In genomic region chr1:39701274-39701602, GRCm38 (mm10) we compare ENCODE assay signal across 11 mouse cellular contexts. TPM values are rescaled to one million over a fixed set of nuclear protein-coding genes. Genes with fewer than 3 reads are reported as not detected.
DNase-seq lines count a peak whose midpoint lies in the region; ATAC-seq lines count a peak whose summit lies in the region.
"Had no signal": no experiment of that assay in that cellular context is flagged by ENCODE, and none has a peak within 500 bp of the region (broad histone marks: within the 10 kb centered on the region; RNA-seq: fewer than 3 reads in every experiment).

No protein-coding gene starts in this region.

- peak overlapping the region; percentile 80 for H3K27ac ChIP-seq in kidney, embryonic 15.5 days
- H3K27ac ChIP-seq in embryonic facial prominence, embryonic 13.5 days, result peak overlapping the region; percentile 80
- peak overlapping the region; percentile 87 for H3K27ac ChIP-seq in limb, embryonic 10.5 days

- no peaks in the 10 kb centered on the region for H3K36me3 ChIP-seq in kidney, embryonic 15.5 days
- H3K36me3 ChIP-seq in embryonic facial prominence, embryonic 13.5 days, result no peaks in the 10 kb centered on the region
- H3K36me3 ChIP-seq in limb, embryonic 10.5 days, result no peaks in the 10 kb centered on the region
- H3K36me3 ChIP-seq: G1E had no signal

- 6% methylated on average over 9 of the region's 9 CpGs for WGBS in kidney, embryonic 15.5 days
- under 1% methylated on average over 9 of the region's 9 CpGs for WGBS in embryonic facial prominence, embryonic 13.5 days
- 3% methylated on average over 9 of the region's 9 CpGs for WGBS in limb, embryonic 10.5 days

- H3K27me3 ChIP-seq in kidney, embryonic 15.5 days, result no peaks in the 10 kb centered on the region
- H3K27me3 ChIP-seq in embryonic facial prominence, embryonic 13.5 days, result no peaks in the 10 kb centered on the region
- H3K27me3 ChIP-seq in limb, embryonic 10.5 days (ENCODE audit: low read depth, poor library complexity, severe bottlenecking), result no peaks in the 10 kb centered on the region

- peak overlapping the region; percentile 21 for H3K4me2 ChIP-seq in kidney, embryonic 15.5 days
- peak overlapping the region; percentile 44 for H3K4me2 ChIP-seq in embryonic facial prominence, embryonic 13.5 days

- H3K4me3 ChIP-seq in kidney, embryonic 15.5 days (replicated peaks), result no peak overlapping the region
- H3K4me3 ChIP-seq in embryonic facial prominence, embryonic 13.5 days, result no peak overlapping the region
- no peak overlapping the region for H3K4me3 ChIP-seq in limb, embryonic 10.5 days

- H3K9ac ChIP-seq in kidney, embryonic 15.5 days, result no peak overlapping the region
- H3K9ac ChIP-seq in embryonic facial prominence, embryonic 13.5 days, result peak overlapping the region; percentile 6

- peak; percentile 5; the same call in 1 of the 2 replicates for ATAC-seq in kidney, embryonic 15.5 days (replicated peaks; ENCODE audit: low FRiP score)
- ATAC-seq in embryonic facial prominence, embryonic 13.5 days (ENCODE audit: insufficient number of reproducible peaks, insufficient read depth, low FRiP score, low TSS enrichment, low read depth), result peak; percentile 75
- ATAC-seq in megakaryocyte-erythroid progenitor cell, adult 5-6 weeks (replicated peaks; ENCODE audit: low FRiP score, low TSS enrichment, poor library complexity, severe bottlenecking), result no peak

- no peak for DNase-seq in kidney, adult 11 months
- DNase-seq in limb, embryonic 10.5 days (ENCODE audit: low spot score), result peak; percentile 73
- DNase-seq in retina, postnatal 7 days (ENCODE audit: low read depth, low spot score), result peak; percentile 21
- no peak for DNase-seq in urinary bladder, postnatal 14 days (ENCODE audit: low spot score)
- no peak for DNase-seq in left cerebral cortex, adult 9 months (ENCODE audit: low spot score in 2 of 2)
- DNase-seq: cerebellum, postnatal 14 days had no signal

- H3K4me1 ChIP-seq in kidney, embryonic 15.5 days, result peaks cover 67% of the 10 kb centered on the region
- H3K4me1 ChIP-seq in embryonic facial prominence, embryonic 13.5 days, result peaks cover 61% of the 10 kb centered on the region
- peaks cover 49% of the 10 kb centered on the region for H3K4me1 ChIP-seq in limb, embryonic 10.5 days

- no peaks in the 10 kb centered on the region for H3K9me3 ChIP-seq in kidney, embryonic 15.5 days (replicated peaks)
- no peaks in the 10 kb centered on the region for H3K9me3 ChIP-seq in embryonic facial prominence, embryonic 13.5 days
- H3K9me3 ChIP-seq in limb, embryonic 10.5 days (replicated peaks), result no peaks in the 10 kb centered on the region
- H3K9me3 ChIP-seq: G1E had no signal

RNA-seq across cellular contexts. Expression of gene Rfx8, which starts 19.6 kb away (rescaled TPM):
- 0.31 and 0.51 TPM in 2 replicates for polyA plus RNA-seq in kidney, embryonic 15.5 days (2015; fragmentation: Nextera tagmentation; extraction: Ambion mirVana)
- polyA plus RNA-seq in embryonic facial prominence, embryonic 13.5 days (2015; fragmentation: Nextera tagmentation; extraction: Ambion mirVana), result 1.8 and 2.1 TPM in 2 replicates
- polyA plus RNA-seq in limb, embryonic 10.5 days (2016; fragmentation: Nextera tagmentation; extraction: Ambion mirVana), result 0.35 and 0.79 TPM in 2 replicates
- total RNA-seq in megakaryocyte-erythroid progenitor cell, adult 5-6 weeks (2014; fragmentation: Nextera tagmentation), result not detected in 2 replicates
- total RNA-seq in megakaryocyte-erythroid progenitor cell, adult 5-6 weeks (2017), result 0.65 TPM in 1 of 2 replicates, not detected in the other
- polyA plus RNA-seq: G1E had no signal

RNA-seq across cellular contexts. Expression of gene Creg2, which starts 50.0 kb away (rescaled TPM):
- polyA plus RNA-seq in kidney, embryonic 15.5 days (2015; fragmentation: Nextera tagmentation; extraction: Ambion mirVana), result 0.08 and 0.18 TPM in 2 replicates
- 0.21 and 0.22 TPM in 2 replicates for polyA plus RNA-seq in embryonic facial prominence, embryonic 13.5 days (2015; fragmentation: Nextera tagmentation; extraction: Ambion mirVana)
- polyA plus RNA-seq in limb, embryonic 10.5 days (2016; fragmentation: Nextera tagmentation; extraction: Ambion mirVana), result 0.06 TPM in 1 of 2 replicates, not detected in the other
- not detected in 2 replicates for total RNA-seq in megakaryocyte-erythroid progenitor cell, adult 5-6 weeks (2014; fragmentation: Nextera tagmentation)
- total RNA-seq in megakaryocyte-erythroid progenitor cell, adult 5-6 weeks (2017), result not detected in 2 replicates
- total RNA-seq: liver, adult 2 months had no signal
- polyA plus RNA-seq: G1E; liver, adult 2 months had no signal

Comparison
In these comparisons a context has a peak if more than half of its experiments do, and no peak if none do; other contexts are left out.
1. DNase-seq: peak in limb, embryonic 10.5 days (single experiment) and retina, postnatal 7 days (single experiment); none in kidney, adult 11 months (single experiment), urinary bladder, postnatal 14 days (single experiment) and left cerebral cortex, adult 9 months (0 of 2).
2. Peak in every context shown above with its lines, with median percentiles within 50 percentile points of each other: H3K27ac ChIP-seq.